ENCODE assay signal across 11 mouse cellular contexts in genomic region chr8:10663770-10664470, GRCm38 (mm10).
A peak's percentile ranks its signal among the peaks of the same experiment; 100 is the strongest.
DNase-seq lines count a peak whose midpoint lies in the region; ATAC-seq and TF ChIP-seq lines count a peak whose summit lies in the region.
"Had no signal": no experiment of that assay in that cellular context is flagged by ENCODE, and none has a peak within 500 bp of the region (broad histone marks: within the 10 kb centered on the region; RNA-seq: fewer than 3 reads in every experiment).

No protein-coding gene starts in this region.

- no peak for DNase-seq in liver, postnatal 0 days
- no peak for DNase-seq in liver, embryonic 11.5 days (ENCODE audit: low spot score)
- DNase-seq in embryo, embryonic 10 days (ENCODE audit: low spot score): peak; percentile 88
- peak; percentile 71 for DNase-seq in retina, embryonic 14.5 days (ENCODE audit: low spot score)
- no peak for DNase-seq in ovary, postnatal 14 days (ENCODE audit: low spot score)
- DNase-seq in left cerebral cortex, adult 2 months (ENCODE audit: extremely low spot score in 1 of 2, low spot score in 2 of 2): no peak
- DNase-seq in cerebellum, adult 9-10 months: no peak
- DNase-seq: cerebellum, adult 11 months; gastrocnemius, postnatal 25 days had no signal

- H3K4me1 ChIP-seq in liver, postnatal 0 days (ENCODE audit: insufficient read depth): peaks cover 7% of the 10 kb centered on the region
- H3K4me1 ChIP-seq in liver, embryonic 11.5 days (replicated peaks; ENCODE audit: control insufficient read depth, insufficient read depth, low read length): no peaks in the 10 kb centered on the region
- H3K4me1 ChIP-seq in hindbrain, embryonic 15.5 days (replicated peaks): peaks cover 16% of the 10 kb centered on the region

- no peak overlapping the region for H3K27ac ChIP-seq in liver, postnatal 0 days (ENCODE audit: low read depth)
- no peak overlapping the region for H3K27ac ChIP-seq in liver, embryonic 11.5 days (ENCODE audit: low read depth, low read length)
- no peak overlapping the region for H3K27ac ChIP-seq in hindbrain, embryonic 15.5 days (replicated peaks)
- H3K27ac ChIP-seq in left cerebral cortex, adult 2 months: no peak overlapping the region
- H3K27ac ChIP-seq: liver, embryonic 12.5 days had no signal

- intact Hi-C loops in left cerebral cortex, adult 2 months (cut with DNase I): no loop called here

- TF ChIP-seq CTCF in liver, postnatal 0 days (IDR thresholded peaks at IDR 0.05; ENCODE audit: low read depth): no peak
- TF ChIP-seq CTCF in left cerebral cortex, adult 2 months (IDR thresholded peaks at IDR 0.05): no peak

- H3K36me3 ChIP-seq in liver, postnatal 0 days (replicated peaks; ENCODE audit: insufficient read depth, low read length): no peaks in the 10 kb centered on the region
- H3K36me3 ChIP-seq in liver, embryonic 11.5 days (ENCODE audit: control insufficient read depth, insufficient read depth, low read length): no peaks in the 10 kb centered on the region
- no peaks in the 10 kb centered on the region for H3K36me3 ChIP-seq in hindbrain, embryonic 15.5 days
- H3K36me3 ChIP-seq: liver, embryonic 12.5 days had no signal

- no peak overlapping the region for H3K9ac ChIP-seq in liver, postnatal 0 days (replicated peaks)
- H3K9ac ChIP-seq in liver, embryonic 11.5 days (ENCODE audit: low read depth, low read length): no peak overlapping the region
- no peak overlapping the region for H3K9ac ChIP-seq in hindbrain, embryonic 15.5 days
- H3K9ac ChIP-seq: liver, embryonic 12.5 days had no signal

- no peak overlapping the region for H3K4me3 ChIP-seq in liver, postnatal 0 days (ENCODE audit: low read depth, low read length)
- no peak overlapping the region for H3K4me3 ChIP-seq in liver, embryonic 11.5 days (ENCODE audit: low read depth, low read length)
- H3K4me3 ChIP-seq in hindbrain, embryonic 15.5 days: no peak overlapping the region
- no peak overlapping the region for H3K4me3 ChIP-seq in left cerebral cortex, adult 2 months
- H3K4me3 ChIP-seq: liver, embryonic 12.5 days had no signal

- 37% methylated on average over 8 of the region's 8 CpGs for WGBS in liver, postnatal 0 days (ENCODE audit: insufficient replicate concordance)
- WGBS in liver, embryonic 11.5 days: 30% methylated on average over 8 of the region's 8 CpGs
- WGBS in hindbrain, embryonic 15.5 days: 16% methylated on average over 8 of the region's 8 CpGs

- no peaks in the 10 kb centered on the region for H3K27me3 ChIP-seq in liver, postnatal 0 days (ENCODE audit: insufficient read depth, low read length)
- H3K27me3 ChIP-seq in liver, embryonic 11.5 days (replicated peaks; ENCODE audit: control insufficient read depth, insufficient read depth, low read length): no peaks in the 10 kb centered on the region
- no peaks in the 10 kb centered on the region for H3K27me3 ChIP-seq in hindbrain, embryonic 15.5 days

- TF ChIP-seq EP300 in liver, postnatal 0 days (IDR thresholded peaks at IDR 0.05; ENCODE audit: low read depth): no peak

- H3K9me3 ChIP-seq in liver, postnatal 0 days (ENCODE audit: low read length): no peaks in the 10 kb centered on the region
- no peaks in the 10 kb centered on the region for H3K9me3 ChIP-seq in liver, embryonic 11.5 days (ENCODE audit: control insufficient read depth, low read length)
- no peaks in the 10 kb centered on the region for H3K9me3 ChIP-seq in hindbrain, embryonic 15.5 days
- H3K9me3 ChIP-seq: liver, embryonic 12.5 days had no signal

- peak; percentile 43; the same call in 1 of the 2 replicates for ATAC-seq in liver, postnatal 0 days
- no peak for ATAC-seq in liver, embryonic 11.5 days (replicated peaks; ENCODE audit: low FRiP score)
- ATAC-seq in hindbrain, embryonic 15.5 days (ENCODE audit: low FRiP score, low read depth): 0 out of 2 replicates have a peak, but pooled peaks have one; percentile 48
- ATAC-seq: liver, embryonic 12.5 days had no signal

- H3K4me2 ChIP-seq in liver, postnatal 0 days (ENCODE audit: low read depth, low read length): no peak overlapping the region
- H3K4me2 ChIP-seq in liver, embryonic 11.5 days: no peak overlapping the region
- no peak overlapping the region for H3K4me2 ChIP-seq in hindbrain, embryonic 15.5 days
- H3K4me2 ChIP-seq: liver, embryonic 12.5 days had no signal

Comparison
In these comparisons a context has a peak if more than half of its experiments do, and no peak if none do; other contexts are left out.
1. DNase-seq: peak in embryo, embryonic 10 days (single experiment) and retina, embryonic 14.5 days (single experiment); none in liver, postnatal 0 days (single experiment), liver, embryonic 11.5 days (single experiment), ovary, postnatal 14 days (single experiment), left cerebral cortex, adult 2 months (0 of 2) and cerebellum, adult 9-10 months (single experiment).